Mouse (Mus musculus): ENCODE data around the gene Tgif2lx1. TPM values are rescaled to one million over a fixed set of nuclear protein-coding genes. Genes with fewer than 3 reads are reported as not detected.
"Not testable (repeated sequence)": the region's sequence is repeated elsewhere in the genome, so short reads cannot be mapped to it uniquely, and the experiment has no call there.

Gene Tgif2lx1
- polyA plus RNA-seq (2012; rRNA removed): not detected in 2 replicates

DNA sequence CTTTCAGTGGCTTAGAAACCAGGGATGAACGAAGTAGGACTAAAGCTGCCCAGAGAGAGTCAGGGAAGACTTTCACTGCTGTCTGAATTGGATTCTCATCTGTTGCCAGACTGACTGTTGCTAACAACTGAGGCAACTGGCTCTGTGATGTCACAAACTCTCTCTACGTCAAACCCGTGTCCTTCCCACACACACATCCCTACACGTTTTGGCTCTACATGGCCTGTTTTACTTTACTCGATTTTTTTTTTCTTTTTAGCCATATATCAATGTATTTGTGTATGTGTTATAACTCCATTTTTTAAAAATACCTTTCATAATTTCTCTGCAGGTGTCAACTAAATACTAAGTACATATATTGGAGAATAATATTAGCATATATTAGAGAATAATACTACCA, at the start of gene Tgif2lx1:
Tgif2lx1 (minus strand) TSS at position 101 of the 400 bp plus-strand sequence.
- not testable (repeated sequence) for DNase-seq (ENCODE audit: low spot score)

Other genes with a start within 250 kb of the Tgif2lx1 start
- not detected in 2 replicates for gene Tgif2lx2, start 53.5 kb downstream of the Tgif2lx1 start, polyA plus RNA-seq (2012; rRNA removed)